Mouse (Mus musculus): ENCODE measurements around the gene Ebf1.

The Ebf1 gene

GRCm38 (mm10) chr11:44703951-44704350, 86.8 kb downstream of the Ebf1 start:
- DNase-seq (ENCODE audit: low spot score) = no peak

DNA sequence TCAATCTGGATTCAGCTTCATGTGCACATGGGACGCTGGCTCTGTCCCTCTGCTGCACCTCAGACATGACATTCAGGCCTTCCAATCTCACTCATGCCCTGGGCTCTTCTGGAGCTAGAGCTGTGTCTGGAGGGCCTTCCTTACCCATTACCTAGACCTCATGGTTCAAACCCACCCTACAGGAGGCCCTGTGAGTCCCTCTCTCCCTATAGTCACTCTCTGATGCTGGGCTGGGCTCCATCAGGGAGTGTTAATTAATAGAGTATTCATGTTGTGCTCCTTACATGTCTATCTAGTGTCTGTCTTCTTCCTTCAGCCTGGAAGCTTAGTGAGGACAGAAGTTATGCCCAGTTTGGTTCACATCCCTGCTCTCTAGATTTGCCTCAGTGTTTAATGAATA, 88.7 kb downstream of the Ebf1 start:
- no peak for DNase-seq (ENCODE audit: low spot score)

- DNase-seq (ENCODE audit: low spot score) = no peak
These were observed 89.3 kb downstream of the Ebf1 start for GRCm38 (mm10) chr11:44706386-44706785.

- no peak for DNase-seq (ENCODE audit: low spot score)
These were observed 90.5 kb downstream of the Ebf1 start for GRCm38 (mm10) chr11:44707381-44708289.

DNA sequence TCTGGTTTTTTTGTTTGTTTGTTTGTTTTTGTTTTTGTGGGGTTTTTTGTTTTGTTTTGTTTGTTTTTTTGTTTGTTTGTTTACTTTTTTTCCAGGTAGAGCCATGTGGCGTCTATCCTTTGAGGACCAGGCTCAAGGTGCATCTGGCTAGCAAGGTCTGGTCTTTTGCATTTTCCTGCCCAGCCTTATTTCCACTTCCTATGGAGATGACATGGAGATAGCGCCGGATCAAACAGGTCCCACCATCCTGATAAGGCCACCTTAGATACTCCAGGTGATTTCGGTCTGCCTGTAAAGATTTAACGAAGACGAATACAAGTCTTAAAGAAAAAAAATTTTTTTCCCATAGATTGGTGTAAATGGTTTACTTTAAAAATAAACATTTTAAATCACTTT, 91.2 kb downstream of the Ebf1 start:
- no peak for DNase-seq (ENCODE audit: low spot score)

- no peak for DNase-seq (ENCODE audit: low spot score)
These were observed 92.0 kb downstream of the Ebf1 start for GRCm38 (mm10) chr11:44709073-44709618.

DNA sequence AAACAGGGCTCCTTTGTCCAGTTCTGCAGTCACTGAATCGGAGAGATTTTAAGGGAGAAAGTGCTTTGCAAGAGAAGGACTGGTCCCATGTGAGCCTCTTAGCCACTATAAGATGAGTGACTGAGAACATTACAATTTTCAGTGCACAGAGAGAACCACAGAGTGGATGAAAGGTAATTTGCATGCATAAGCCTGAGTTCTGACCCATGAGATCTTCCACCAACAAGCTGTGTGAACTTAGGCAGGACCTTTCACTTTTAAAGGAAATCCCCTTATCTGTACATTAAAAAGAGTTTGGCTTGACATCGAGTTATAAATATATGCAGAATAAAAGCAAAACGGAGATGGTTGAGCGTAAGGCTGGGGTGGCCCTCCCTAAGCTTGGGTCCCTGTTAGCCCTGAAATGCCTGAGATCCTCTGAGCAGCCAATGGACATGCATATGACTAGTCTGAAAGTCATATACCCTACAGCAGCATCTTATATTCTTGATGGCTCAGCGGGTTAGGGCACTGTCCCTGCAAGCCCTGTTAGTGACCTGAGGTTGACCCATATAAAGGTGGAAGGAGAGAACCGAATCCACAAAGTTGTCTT, 92.8 kb downstream of the Ebf1 start:
- no peak for DNase-seq (ENCODE audit: low spot score)

DNA sequence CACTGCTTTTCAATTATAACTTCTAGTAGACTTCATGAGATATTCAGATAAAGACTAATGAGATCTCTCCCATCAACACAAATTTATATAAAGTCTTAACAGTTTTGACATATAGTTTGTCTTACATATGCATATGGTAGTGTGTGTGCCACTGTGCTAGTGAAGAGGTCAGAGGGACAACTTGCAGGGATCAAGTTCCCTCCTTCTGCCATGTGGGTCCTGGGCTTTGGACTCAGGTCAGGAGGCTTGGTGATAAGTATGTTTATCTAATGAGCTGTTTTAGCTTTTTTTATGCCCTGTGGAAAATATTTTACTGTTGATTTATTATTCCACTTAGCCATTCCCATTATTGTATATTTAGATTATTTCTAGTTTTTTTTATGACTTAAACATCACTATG, 93.7 kb downstream of the Ebf1 start:
- DNase-seq (ENCODE audit: low spot score) = no peak

- no peak for DNase-seq (ENCODE audit: low spot score)
These were observed 97.1 kb downstream of the Ebf1 start for GRCm38 (mm10) chr11:44714188-44714587.

DNA sequence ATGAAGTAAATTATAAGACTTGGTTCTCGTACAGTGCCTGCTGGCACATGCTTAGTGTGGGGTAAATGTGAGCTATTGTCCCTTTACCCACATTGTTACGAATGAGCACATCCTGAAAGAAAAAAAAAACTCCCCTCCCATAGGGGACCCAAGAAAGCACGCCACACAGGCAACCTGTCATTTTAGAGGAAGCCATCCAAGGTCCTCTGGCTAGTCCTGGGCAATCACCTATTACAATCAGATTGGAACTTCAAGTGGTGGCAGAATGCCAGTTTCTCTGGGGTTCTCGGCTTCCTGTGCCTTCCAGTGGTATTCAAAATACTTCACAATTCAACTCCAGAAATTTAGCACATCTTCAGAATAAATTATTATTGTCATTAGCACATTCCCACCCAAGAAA, 98.7 kb downstream of the Ebf1 start:
- no peak for DNase-seq (ENCODE audit: low spot score)

- DNase-seq (ENCODE audit: low spot score) = no peak
These were observed 99.8 kb downstream of the Ebf1 start for GRCm38 (mm10) chr11:44716928-44717327.

GRCm38 (mm10) chr11:44717636-44718035, 100.5 kb downstream of the Ebf1 start:
- no peak for DNase-seq (ENCODE audit: low spot score)

DNA sequence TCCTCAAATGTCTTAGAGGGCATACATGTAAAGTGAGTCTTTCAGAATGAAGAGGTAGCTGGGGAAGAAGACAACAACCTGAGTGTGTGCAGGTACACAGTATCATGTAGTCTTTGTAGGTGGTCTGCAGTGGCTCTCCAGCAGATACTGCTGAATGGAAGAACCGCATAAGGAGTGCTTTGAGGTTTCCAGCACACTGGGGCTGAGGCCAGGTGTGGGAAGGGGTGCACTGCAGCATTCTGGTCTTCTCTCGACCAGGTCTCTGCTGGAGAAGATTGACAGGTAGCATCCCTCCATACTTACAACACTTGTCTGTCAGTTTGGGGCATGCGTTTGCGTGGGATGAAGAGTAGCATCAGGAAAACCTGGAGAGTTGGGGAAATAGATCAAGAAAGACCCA, 104.9 kb downstream of the Ebf1 start:
- no peak for DNase-seq (ENCODE audit: low spot score)

- DNase-seq (ENCODE audit: low spot score) = no peak
These were observed 106.9 kb downstream of the Ebf1 start for GRCm38 (mm10) chr11:44723950-44724502.

- DNase-seq (ENCODE audit: low spot score) = no peak
These were observed 108.6 kb downstream of the Ebf1 start for GRCm38 (mm10) chr11:44725732-44726131.

DNA sequence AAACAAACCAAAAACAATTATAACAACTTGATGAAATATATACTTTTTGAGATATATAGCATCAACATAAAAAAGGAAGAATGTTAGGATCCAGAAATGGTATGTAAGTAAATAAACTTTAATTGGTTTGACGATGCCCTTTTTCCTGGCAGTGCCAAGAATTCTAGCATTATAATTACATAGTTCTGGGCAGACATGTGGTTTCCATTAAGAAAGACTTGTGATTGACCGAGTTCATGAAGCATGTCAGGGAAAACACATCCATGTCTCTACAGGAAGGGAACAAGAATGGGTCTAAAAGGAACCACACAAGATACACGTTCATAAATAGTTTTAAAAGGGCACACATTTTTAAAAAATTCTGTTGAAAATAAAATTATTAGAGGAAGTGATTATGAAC, 110.3 kb downstream of the Ebf1 start:
- DNase-seq (ENCODE audit: low spot score) = no peak

DNA sequence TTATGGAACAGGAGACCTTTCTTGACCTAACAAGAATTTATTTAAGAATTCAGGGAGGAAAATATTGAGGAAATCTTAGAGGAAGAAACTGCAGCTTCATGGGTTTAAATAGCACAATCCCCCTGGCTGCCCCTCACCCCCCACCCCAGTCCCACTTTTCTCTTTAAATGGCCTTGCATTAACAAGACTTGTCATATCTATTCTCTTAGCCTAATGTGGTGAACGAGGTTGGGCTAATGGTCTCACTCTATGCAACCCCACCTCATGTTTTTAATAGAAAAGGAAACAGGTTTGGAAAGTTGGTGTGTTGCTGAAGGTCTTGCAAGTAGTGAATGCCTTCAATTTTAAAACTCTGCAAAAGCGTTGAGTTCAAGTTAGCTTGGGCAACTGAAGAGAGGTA, 110.7 kb downstream of the Ebf1 start:
- no peak for DNase-seq (ENCODE audit: low spot score)

DNA sequence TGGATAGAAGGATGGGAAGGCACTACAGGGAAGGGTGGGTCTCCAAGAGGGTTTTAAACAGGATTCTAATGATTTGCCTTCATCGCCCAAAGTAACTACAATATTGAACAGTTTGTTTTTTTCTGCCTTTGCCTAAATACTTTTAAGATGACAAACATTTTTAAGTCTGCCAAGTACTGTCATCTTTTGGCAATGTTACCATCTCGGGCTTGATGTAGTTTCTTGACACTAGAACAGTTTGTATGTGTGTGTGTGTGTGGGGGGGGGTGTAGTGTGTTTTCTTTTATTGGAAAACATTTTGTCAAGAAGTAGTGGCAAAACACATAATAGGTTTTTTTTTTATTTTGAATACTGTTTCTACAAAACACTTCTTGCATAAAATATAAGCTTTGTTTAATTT, 111.2 kb downstream of the Ebf1 start:
- no peak for DNase-seq (ENCODE audit: low spot score)

DNA sequence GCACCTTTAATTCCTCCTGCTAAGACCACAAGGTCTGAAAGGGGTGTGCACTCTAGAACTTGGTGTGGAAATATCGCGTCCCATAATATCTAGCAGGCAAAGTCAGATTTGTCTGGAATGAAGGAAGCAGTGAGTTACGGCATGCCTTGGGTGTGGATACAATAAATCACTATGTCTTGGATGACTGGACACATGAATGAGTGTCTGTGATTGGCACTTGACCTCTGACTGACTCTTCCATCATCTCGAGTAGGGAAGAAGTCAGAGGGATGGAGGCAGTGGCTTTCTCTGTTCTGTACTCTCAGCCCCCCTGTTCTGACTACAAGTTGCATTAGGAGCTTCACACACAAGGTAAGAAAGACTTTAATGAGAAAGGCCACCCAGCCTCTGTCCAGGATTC, 112.8 kb downstream of the Ebf1 start:
- DNase-seq (ENCODE audit: low spot score) = no peak

GRCm38 (mm10) chr11:44731763-44732162, 114.6 kb downstream of the Ebf1 start:
- DNase-seq (ENCODE audit: low spot score) = no peak

DNA sequence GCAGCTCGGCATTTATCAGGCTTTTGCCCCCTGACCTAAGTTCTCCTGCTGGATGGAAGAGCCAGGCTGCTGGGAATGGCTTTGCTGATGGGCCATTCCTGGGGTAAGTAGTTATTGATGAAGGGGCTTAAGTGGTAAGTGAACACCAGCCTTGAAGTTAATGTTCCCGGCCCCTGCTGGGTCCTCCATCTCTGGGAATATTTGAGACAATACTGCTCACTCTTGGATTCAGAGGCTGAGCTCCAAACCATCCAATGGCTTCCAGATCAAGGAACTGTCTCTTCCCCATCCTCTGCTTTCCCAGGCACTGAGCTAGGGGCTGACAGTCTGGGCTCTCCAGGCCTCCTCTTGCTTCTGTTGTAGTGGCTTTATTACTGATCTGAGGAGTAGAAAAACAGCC, 116.2 kb downstream of the Ebf1 start:
- DNase-seq (ENCODE audit: low spot score) = no peak

GRCm38 (mm10) chr11:44738046-44738445, 120.9 kb downstream of the Ebf1 start:
- no peak for DNase-seq (ENCODE audit: low spot score)

DNA sequence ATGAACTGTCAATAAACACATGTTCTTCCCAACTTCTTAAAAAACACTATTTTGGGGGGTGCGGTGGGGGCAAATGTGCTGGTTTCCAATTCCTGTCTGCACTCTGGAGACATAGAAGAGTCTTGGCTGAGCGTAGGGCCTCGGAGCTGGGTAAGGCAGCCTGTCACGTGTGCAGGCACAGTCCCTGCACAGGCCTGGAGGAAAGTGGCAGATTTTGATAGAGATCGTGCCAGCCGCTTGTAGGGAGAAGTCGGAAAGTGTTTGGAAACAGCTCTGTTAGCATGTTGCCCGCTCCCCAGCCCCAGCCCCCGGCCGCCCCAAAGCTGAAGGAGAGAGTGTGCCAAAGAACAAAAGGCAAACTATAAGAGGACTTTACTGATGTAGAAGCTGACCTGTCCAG, 121.7 kb downstream of the Ebf1 start:
- no peak for DNase-seq (ENCODE audit: low spot score)
